Mouse (Mus musculus) E14TG2a.4 (cell line): Measurements from ENCODE around the gene Ndfip2.

Source experiments
- CTCF ChIP-seq: conservative IDR thresholded peaks from 2 replicates; pipeline ENCODE4 v1.5.1; 2014; ENCODE audit warnings: low read length
- POU5F1 ChIP-seq: IDR thresholded peaks from 2 replicates; pipeline ENCODE4 v1.6.1; 2014; ENCODE audit warnings: low read length, borderline replicate concordance

- TF ChIP-seq CTCF (no peak), POU5F1 (no peak)
Measured at GRCm38 (mm10) chr14:105255620-105256019, 2.8 kb upstream of the Ndfip2 start.
